Mouse (Mus musculus): Measurements from ENCODE around the gene Pask. TPM values are rescaled to one million over a fixed set of nuclear protein-coding genes. Genes with fewer than 3 reads are reported as not detected.

The Pask gene
- total and polyA plus RNA-seq, 3 experiments = 17.4 to 19.0 TPM; not detected in 1

GRCm38 (mm10) chr1:93343504-93344047, 294 bp upstream of the Pask start:
- Histone ChIP-seq H3K4me3 (ENCODE audit: control insufficient read depth in 1 of 2, insufficient read depth in 1 of 2, low read depth in 2 of 2, low read length in 2 of 2) (peak overlapping the region; percentile 74 to 84), H3K27me3 (ENCODE audit: control insufficient read depth in 1 of 2, insufficient read depth in 2 of 2, low read length in 2 of 2) (no peaks in the 10 kb centered on the region), H3K9ac (ENCODE audit: control insufficient read depth, low read depth, low read length, poor library complexity, severe bottlenecking) (peak overlapping the region; percentile 89), H3K27ac (ENCODE audit: control insufficient read depth, low read depth, low read length) (peak overlapping the region; percentile 23), H3K4me1 (ENCODE audit: control insufficient read depth in 1 of 2, insufficient read depth in 2 of 2, low read length in 2 of 2) (peaks cover 6 to 14% of the 10 kb centered on the region in 2 experiments; a peak in 3 of 4 replicates), H3K36me3 (ENCODE audit: control insufficient read depth in 1 of 2, insufficient read depth in 2 of 2, low read length in 2 of 2) (peaks cover 11 to 22% of the 10 kb centered on the region in 2 experiments), H3K79me2 (ENCODE audit: control insufficient read depth, insufficient read depth, low read length, poor library complexity) (peaks cover 35% of the 10 kb centered on the region), H3K9me3 (replicated peaks; ENCODE audit: insufficient read depth, low read length) (no peaks in the 10 kb centered on the region)
- peak; percentile 99 for DNase-seq (ENCODE audit: low read depth, low spot score)
- TF ChIP-seq ETS1 (IDR thresholded peaks at IDR 0.05; ENCODE audit: low read depth, low read length) (no peak), SIN3A (IDR thresholded peaks at IDR 0.05; ENCODE audit: low read length) (peak; percentile 56; the same call in 1 of the 2 replicates), USF1 (IDR thresholded peaks at IDR 0.05; ENCODE audit: low read depth, low read length) (0 out of 2 replicates have a peak, but pooled peaks have one; percentile 25), POLR2AphosphoS2 (IDR thresholded peaks at IDR 0.05; ENCODE audit: low read length) (peak; percentile 86), POLR2A (IDR thresholded peaks at IDR 0.05; ENCODE audit: control insufficient read depth in 1 of 2, insufficient read depth in 1 of 2, low read depth in 1 of 2, low read length in 2 of 2, poor library complexity in 1 of 2) (peak; percentile 92 to 96), NRF1 (IDR thresholded peaks at IDR 0.05; ENCODE audit: insufficient read depth, low read depth, low read length, poor library complexity, severe bottlenecking) (peak; percentile 70), EP300 (IDR thresholded peaks at IDR 0.05; ENCODE audit: low read depth in 1 of 2, low read length in 2 of 2) (no peak), UBTF (IDR thresholded peaks at IDR 0.05; ENCODE audit: borderline replicate concordance, insufficient read depth, low read depth, low read length) (0 out of 2 replicates have a peak, but pooled peaks have one; percentile 61), ZC3H11A (IDR thresholded peaks at IDR 0.05; ENCODE audit: low read depth, low read length) (no peak), MXI1 (IDR thresholded peaks at IDR 0.05; ENCODE audit: low read depth, low read length) (peak; percentile 50; the same call in 1 of the 2 replicates), JUND (IDR thresholded peaks at IDR 0.05; ENCODE audit: low read depth, low read length) (no peak), HCFC1 (IDR thresholded peaks at IDR 0.05; ENCODE audit: low read depth, low read length) (peak; percentile 98), NELFE (IDR thresholded peaks at IDR 0.05; ENCODE audit: low read depth, low read length) (peak; percentile 91), MAZ (IDR thresholded peaks at IDR 0.05; ENCODE audit: low read depth, low read length) (0 out of 2 replicates have a peak, but pooled peaks have one; percentile 5), USF2 (IDR thresholded peaks at IDR 0.05; ENCODE audit: borderline replicate concordance in 1 of 2, insufficient read depth in 1 of 2, low read depth in 1 of 2, low read length in 2 of 2) (no peak), KAT2A (conservative IDR thresholded peaks at IDR 0.05; ENCODE audit: low read depth, low read length) (peak; percentile 96), TCF12 (IDR thresholded peaks at IDR 0.05; ENCODE audit: low read depth, low read length) (peak; percentile 78), CHD2 (IDR thresholded peaks at IDR 0.05; ENCODE audit: low read length) (peak; percentile 70), MEF2A (IDR thresholded peaks at IDR 0.05; ENCODE audit: extremely low read depth, insufficient replicate concordance, low read depth, low read length, poor library complexity, severe bottlenecking) (no peak), ELF1 (IDR thresholded peaks at IDR 0.05; ENCODE audit: low read depth, low read length) (peak; percentile 95), TBP (IDR thresholded peaks at IDR 0.05; ENCODE audit: low read depth, low read length) (peak; percentile 93), ZMIZ1 (IDR thresholded peaks at IDR 0.05; ENCODE audit: low read depth, low read length) (peak; percentile 40; the same call in 1 of the 2 replicates), CTCF (IDR thresholded peaks at IDR 0.05 in 2 of 3, conservative IDR thresholded peaks at IDR 0.05 in 1 of 3; ENCODE audit: control insufficient read depth in 1 of 3, insufficient read depth in 1 of 3, low read depth in 2 of 3, low read length in 3 of 3, poor library complexity in 1 of 3, severe bottlenecking in 1 of 3) (peak in 1 of 3 experiments; percentile 19; a peak in 1 of 6 replicates)
